Mouse (Mus musculus): ENCODE results near the gene AW549877. TPM values are rescaled to one million over a fixed set of nuclear protein-coding genes. Genes with fewer than 3 reads are reported as not detected.
A peak's percentile ranks its signal among the peaks of the same experiment; 100 is the strongest.

AW549877 gene
- 10 to 100 TPM; 24.5 to 26.5 TPM for total RNA-seq (2021)
- long read RNA-seq, experiment 1, full-length matches to known transcripts = 9 of 15 reads
- long read RNA-seq, experiment 1, partial matches to known transcripts = 1 of 15 reads
- long read RNA-seq, experiment 1, other reads (novel, unspliced or antisense) = 5 of 15 reads
- long read RNA-seq, experiment 2, full-length matches to known transcripts = 13 of 20 reads
- long read RNA-seq, experiment 2, partial matches to known transcripts = 0 of 20 reads
- long read RNA-seq, experiment 2, other reads (novel, unspliced or antisense) = 7 of 20 reads

- DNase-seq = peak; percentile 99
- intact Hi-C loops (cut with DNase I) = loop anchor here (1.0 to 2.0 kb wide), 2 partner anchors 17 to 31 kb away; partner anchors contain the start of genes Fbxo4 and Oxct1
These were observed at the start of gene AW549877 for GRCm38 (mm10) chr15:3995448-3996266. AW549877 (minus strand) TSS chr15:3995744.

GRCm38 (mm10) chr15:4043032-4043471 lies 47.5 kb upstream of the AW549877 start:
- peak in 1 of 2 experiments; percentile 30 for DNase-seq
- intact Hi-C loops (cut with DNase I) = loop anchor here (2.0 to 10.0 kb wide), 4 partner anchors 66 to 838 kb away; partner anchors contain the start of gene Fbxo4

DNA sequence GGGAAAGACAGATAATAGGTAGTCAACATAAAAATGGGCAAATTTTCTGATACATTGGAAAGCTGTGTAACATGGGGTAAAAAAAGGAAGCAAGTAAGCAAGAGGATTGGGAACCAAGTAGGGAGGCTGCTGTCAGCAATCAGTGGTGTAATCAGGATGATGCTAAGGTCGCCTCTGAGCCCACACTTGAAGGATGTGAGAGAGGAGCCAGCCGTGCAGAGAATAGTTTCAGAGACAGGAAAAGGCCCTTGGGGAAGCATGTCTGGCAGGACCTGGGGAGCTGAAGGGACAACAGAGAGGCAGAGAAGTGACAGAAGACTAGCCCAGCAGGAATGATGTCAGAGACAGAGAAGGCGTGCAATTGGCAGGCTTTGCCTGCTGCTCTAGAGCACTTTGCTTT lies 46.9 kb upstream of the AW549877 start:
- no peak for DNase-seq
- intact Hi-C loops (cut with DNase I) = loop anchor here (2.0 to 10.0 kb wide), 4 partner anchors 65 to 838 kb away; partner anchors contain the start of gene Fbxo4

DNA sequence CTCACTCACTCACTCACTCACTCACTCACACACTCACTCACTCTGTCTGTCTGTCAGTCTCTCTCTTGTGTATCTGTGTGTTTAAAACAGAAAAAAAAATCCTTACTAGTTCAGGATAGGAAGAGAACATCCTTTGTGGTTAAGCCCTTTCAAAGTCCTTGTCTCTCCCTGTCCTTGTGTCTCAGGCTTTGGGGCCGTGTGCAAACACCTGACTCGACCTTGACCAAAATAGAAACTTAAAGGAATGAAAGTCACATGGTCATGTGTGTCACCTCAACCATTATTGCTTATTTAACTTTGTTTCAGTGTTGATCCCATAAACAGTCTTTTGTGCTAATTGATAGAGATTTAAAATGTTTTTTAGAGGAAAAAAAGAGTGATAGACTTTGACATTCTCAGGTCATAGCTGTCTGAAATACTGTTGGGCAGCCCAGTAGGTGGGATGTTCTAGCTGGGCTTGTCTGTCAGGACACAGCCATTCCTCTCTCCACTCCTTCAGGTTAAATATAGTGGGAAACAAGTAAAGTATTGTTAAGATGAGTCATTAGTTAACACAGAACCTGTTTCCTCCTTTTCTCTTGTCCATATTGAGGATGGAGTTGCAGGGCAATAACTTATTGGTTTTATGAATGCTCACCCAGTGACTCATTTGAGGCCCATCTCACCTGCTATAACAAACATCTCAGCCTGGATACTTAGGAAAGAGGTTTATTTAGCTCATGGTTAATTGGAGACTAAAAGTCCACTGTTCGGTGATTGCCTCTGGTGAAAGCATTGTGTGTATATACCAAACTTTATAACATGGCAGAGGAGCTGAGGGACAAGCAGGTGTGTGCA lies 37.8 kb upstream of the AW549877 start:
- intact Hi-C loops (cut with DNase I) = no loop called here
- peak in 1 of 2 experiments; percentile 26 for DNase-seq

GRCm38 (mm10) chr15:4028960-4029359 lies 33.4 kb upstream of the AW549877 start:
- DNase-seq = no peak
- intact Hi-C loops (cut with DNase I) = no loop called here

DNA sequence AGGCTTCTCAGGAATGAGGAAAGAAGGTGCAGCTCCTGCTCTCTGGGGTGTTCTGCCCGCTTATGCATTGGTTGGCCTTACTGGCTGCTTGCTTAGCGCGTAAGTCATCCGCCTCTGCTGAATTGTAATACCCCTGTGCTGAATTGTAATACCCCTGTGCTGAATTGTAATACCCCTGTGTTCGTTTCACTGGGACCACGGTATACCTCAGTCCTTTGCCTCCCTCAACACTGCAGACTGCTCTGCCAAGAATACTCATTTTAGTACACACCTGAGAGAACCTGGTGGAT lies 32.8 kb upstream of the AW549877 start:
- intact Hi-C loops (cut with DNase I) = no loop called here
- no peak for DNase-seq

GRCm38 (mm10) chr15:4027671-4028410 lies 32.3 kb upstream of the AW549877 start:
- no peak for DNase-seq
- intact Hi-C loops (cut with DNase I) = no loop called here

DNA sequence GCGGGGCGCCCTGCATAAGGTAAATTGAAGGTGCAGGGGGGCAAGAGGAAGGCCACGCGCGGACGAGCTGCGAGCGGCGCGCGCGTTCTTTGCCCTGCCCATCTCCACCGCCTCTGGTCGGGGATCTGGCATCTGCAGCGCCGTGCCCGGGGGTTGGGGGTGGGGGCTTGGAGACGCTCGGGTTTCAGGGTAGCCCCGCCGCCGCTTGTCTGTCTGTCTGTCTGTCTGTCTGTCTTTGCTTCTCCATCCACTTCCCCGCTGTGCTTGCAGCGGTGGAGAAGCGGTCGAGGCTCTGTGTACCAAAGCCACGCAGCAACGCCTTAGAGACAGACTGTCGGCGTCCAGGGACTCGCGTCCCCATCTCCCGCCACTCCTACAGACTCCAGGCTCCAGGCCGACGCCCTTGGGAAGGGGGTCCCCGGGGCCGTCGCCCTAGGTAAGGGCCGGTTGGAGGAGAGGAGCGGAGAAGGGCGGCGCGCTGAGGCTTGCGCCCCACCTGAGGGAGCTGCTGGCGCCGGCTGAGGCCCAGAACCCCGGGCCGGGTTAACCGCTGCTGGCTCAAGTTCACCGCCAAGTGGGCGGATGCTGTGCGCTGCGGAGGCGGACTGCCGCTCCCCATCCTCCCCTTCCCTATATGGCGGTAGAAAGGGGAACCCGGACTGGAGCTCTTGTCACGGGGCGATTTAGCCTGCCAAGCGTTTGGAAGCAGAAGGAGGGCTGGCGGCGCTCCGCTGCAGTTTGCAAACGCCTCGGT lies 31.5 kb upstream of the AW549877 start:
- intact Hi-C loops (cut with DNase I) = loop anchor here (1.0 kb wide), 1 partner anchor 31 kb away; no protein-coding TSS in a partner anchor
- peak; percentile 87 to 88 for DNase-seq

DNA sequence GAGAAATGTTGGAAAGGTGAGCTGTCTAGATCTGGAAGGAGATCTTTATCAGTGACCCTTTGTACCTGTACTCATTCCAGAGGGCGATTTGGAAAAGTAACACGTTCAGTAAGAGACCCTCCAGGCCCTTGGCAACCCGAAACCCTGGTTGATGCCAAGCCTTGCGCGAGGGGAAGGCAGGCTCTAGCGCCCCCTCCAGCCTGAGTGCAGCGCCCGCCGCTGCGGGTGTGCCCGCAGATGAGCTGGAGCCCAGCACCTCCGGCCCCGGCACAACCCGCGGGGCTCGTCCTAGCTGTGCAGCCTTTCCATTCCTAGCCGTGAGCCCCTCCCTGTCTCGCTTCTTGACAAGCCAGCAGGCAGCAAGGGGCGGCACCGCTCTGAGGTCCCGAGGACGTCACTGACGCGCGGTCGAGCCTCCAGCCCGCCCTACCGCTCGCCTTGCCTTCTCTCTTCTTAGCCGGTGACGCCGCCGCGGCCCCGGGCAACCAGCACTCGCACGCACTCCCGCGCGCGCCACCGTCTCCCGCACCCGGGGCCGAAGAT lies 30.8 kb upstream of the AW549877 start, which contains the start of gene Oxct1:
Gene Oxct1, plus strand, starts transcription at position 153 of the 543 bp plus-strand sequence.
- intact Hi-C loops (cut with DNase I) = loop anchor here (1.0 kb wide), 1 partner anchor 30 kb away; no protein-coding TSS in a partner anchor
- peak; percentile 88 for DNase-seq

DNA sequence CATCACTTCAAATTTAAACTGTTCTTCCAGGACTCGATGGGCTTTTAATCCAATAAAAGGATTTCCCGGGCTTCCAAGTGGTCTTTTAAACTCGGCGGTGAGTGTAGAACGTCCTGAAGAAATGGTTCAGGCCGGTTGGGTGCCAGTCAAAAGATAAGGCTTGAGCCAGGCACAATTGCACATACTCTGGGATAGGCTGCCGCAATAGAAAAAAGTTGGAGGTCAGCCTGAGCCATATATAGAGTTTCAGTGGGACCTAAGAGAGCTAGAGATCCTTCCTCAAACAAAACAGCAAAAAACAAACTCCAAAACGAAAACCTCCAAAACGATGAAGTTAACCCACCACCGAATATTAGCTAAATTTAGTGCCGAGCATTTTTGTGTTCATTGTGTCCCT lies 30.0 kb upstream of the AW549877 start:
- DNase-seq = peak; percentile 29 to 41
- intact Hi-C loops (cut with DNase I) = no loop called here

- peak in 1 of 2 experiments; percentile 37 for DNase-seq
- intact Hi-C loops (cut with DNase I) = no loop called here
These were observed 29.4 kb upstream of the AW549877 start for GRCm38 (mm10) chr15:4024726-4025507.

GRCm38 (mm10) chr15:4023747-4024146 lies 28.2 kb upstream of the AW549877 start:
- DNase-seq = no peak
- intact Hi-C loops (cut with DNase I) = no loop called here

DNA sequence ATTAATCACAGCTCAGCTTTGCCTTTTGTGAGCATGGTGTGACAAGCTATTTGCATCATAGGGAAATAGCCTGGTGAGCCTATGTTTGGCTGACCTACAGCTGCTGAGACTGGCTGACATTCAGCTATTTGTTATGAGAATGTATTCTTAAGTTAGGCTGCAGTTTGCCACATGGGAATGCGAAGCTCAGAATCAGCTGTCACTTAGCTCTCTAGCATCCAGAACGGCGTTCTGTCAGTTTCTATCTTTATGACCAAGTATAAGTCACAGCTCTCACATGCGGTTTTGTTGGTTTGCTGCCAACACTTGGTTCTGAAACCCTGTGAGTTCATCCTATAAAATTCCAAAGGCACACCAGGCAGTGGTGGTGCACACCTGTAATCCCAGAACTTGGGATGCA lies 25.2 kb upstream of the AW549877 start:
- no peak for DNase-seq

GRCm38 (mm10) chr15:4013873-4014272 lies 18.3 kb upstream of the AW549877 start:
- intact Hi-C loops (cut with DNase I) = no loop called here
- no peak for DNase-seq

More for the DNA sequence above, 25.2 kb upstream of the AW549877 start:
- intact Hi-C loops (cut with DNase I) = no loop called here

DNA sequence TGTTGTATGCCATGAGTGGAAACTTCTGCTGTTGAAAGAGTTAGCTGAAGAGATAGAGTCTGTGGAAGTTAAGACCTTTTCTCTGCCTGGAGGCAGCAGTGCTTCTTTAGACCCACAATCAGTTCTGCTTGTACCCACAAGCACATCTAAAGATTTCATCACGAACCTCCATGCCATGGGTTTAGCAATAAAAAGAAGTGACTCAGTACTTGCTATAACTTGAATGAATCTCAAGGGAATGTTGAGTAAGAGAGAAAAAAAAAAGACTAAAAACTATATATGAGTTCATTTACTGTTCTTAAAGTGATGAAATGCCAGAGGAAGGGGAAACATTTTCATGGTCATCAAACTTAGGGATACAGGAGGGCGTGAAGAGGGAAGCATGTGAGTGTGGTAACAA lies 5.0 kb upstream of the AW549877 start:
- DNase-seq = no peak
- intact Hi-C loops (cut with DNase I) = no loop called here

- intact Hi-C loops (cut with DNase I) = no loop called here
These were observed 3.6 kb upstream of the AW549877 start for GRCm38 (mm10) chr15:3999144-3999543.

DNA sequence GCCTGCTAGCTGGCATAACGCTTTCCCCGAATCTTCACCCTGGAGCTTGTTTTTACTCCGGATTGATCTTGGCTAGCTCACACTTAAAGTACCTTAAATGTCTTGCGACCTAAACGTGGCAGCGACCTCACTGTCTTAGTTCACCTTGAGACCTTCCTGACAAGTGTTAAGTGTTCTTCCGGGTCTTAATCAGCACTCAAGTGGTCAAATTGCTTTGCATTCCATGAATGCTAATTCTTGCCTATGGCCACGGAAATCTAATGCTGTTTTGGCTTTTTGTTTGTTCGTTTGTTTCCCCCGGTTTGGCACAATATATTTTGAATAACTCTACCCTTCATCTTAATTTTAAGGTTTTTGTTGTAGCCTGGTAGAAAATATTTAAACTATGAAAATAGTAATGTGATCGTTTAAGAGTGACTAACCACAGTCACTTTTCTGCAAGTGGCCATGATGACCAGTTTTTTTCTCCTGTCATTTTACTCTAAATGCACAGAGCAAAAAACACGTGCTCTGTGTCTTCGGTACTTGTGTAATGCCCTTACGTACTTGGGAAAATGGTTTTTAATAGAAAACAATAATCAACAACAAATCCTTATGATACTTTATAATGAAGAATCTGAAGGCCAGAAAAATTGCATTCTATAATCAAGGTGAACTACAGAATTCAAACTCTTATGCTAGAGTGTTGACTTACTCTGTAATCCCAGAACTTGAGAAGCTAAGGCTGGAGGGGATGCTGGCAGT lies 895 bp upstream of the AW549877 start:
- DNase-seq = no peak
- intact Hi-C loops (cut with DNase I) = loop anchor here (1.0 kb wide), 1 partner anchor 30 kb away; the partner anchor contains the start of gene Oxct1

More at GRCm38 (mm10) chr15:3999144-3999543, 3.6 kb upstream of the AW549877 start:
- no peak for DNase-seq
